Mouse (Mus musculus) limb, embryonic 13.5 days (tissue): ENCODE results near the gene Atf7ip. TPM values are rescaled to one million over a fixed set of nuclear protein-coding genes. Genes with fewer than 3 reads are reported as not detected.

Experiments
- ATAC-seq: fragments of 200-750 bp; cut with Nextera tagmentation; 2 replicates; pipeline ENCODE4 v1.8.0; 2017; ENCODE audit warnings: low read depth, moderate number of reproducible peaks, moderate TSS enrichment; ENCODE audit not compliant: low FRiP score
- H3K27ac ChIP-seq: fragments of 300-500 bp; sonication (generic); 2 replicates; pipeline ENCODE4 v1.5.1; 2015; ENCODE audit warnings: inconsistent platforms, mild to moderate bottlenecking, moderate library complexity
- H3K27me3 ChIP-seq: fragments of 300-500 bp; sonication (generic); 2 replicates; pipeline ENCODE4 v1.6.1; 2015; ENCODE audit warnings: mild to moderate bottlenecking, inconsistent platforms
- H3K36me3 ChIP-seq: fragments of 300-500 bp; sonication (generic); 2 replicates; pipeline ENCODE4 v1.6.1; 2015; ENCODE audit warnings: inconsistent platforms, mild to moderate bottlenecking, moderate library complexity
- H3K4me1 ChIP-seq: fragments of 300-500 bp; sonication (generic); 2 replicates; pipeline ENCODE4 v1.6.1; 2015; ENCODE audit warnings: inconsistent platforms
- H3K4me2 ChIP-seq: fragments of 300-500 bp; sonication (generic); replicated peaks from 2 replicates; pipeline ENCODE4 v1.6.1; 2015; ENCODE audit warnings: inconsistent platforms, mild to moderate bottlenecking, moderate library complexity
- H3K4me3 ChIP-seq: fragments of 300-500 bp; sonication (generic); 2 replicates; pipeline ENCODE4 v1.5.1; 2015; ENCODE audit warnings: moderate library complexity, mild to moderate bottlenecking, inconsistent platforms
- H3K9ac ChIP-seq: fragments of 300-500 bp; sonication (generic); 2 replicates; pipeline ENCODE4 v1.6.1; 2015; ENCODE audit warnings: mild to moderate bottlenecking, inconsistent platforms
- H3K9me3 ChIP-seq: fragments of 300-500 bp; sonication (generic); 2 replicates; pipeline ENCODE4 v1.6.1; 2016; ENCODE audit warnings: inconsistent platforms
- WGBS: fragments of 180-500 bp; shearing (Covaris S2); methylation state at CpG from one replicate; pipeline ENCODE4 v1.1.7; 2015; 5-methylcytosine and 5-hydroxymethylcytosine counted together
- polyA plus RNA-seq: library from polyadenylated mRNA; unstranded; fragments of >200 nt; fragmentation: Nextera tagmentation; extraction: Ambion mirVana; gene quantifications from 2 replicates; pipeline ENCODE4 v1.2.1, GENCODE M21; 2015

Gene Atf7ip
- polyA plus RNA-seq, 1 experiment from 2014 or later = 40.4 TPM

DNA sequence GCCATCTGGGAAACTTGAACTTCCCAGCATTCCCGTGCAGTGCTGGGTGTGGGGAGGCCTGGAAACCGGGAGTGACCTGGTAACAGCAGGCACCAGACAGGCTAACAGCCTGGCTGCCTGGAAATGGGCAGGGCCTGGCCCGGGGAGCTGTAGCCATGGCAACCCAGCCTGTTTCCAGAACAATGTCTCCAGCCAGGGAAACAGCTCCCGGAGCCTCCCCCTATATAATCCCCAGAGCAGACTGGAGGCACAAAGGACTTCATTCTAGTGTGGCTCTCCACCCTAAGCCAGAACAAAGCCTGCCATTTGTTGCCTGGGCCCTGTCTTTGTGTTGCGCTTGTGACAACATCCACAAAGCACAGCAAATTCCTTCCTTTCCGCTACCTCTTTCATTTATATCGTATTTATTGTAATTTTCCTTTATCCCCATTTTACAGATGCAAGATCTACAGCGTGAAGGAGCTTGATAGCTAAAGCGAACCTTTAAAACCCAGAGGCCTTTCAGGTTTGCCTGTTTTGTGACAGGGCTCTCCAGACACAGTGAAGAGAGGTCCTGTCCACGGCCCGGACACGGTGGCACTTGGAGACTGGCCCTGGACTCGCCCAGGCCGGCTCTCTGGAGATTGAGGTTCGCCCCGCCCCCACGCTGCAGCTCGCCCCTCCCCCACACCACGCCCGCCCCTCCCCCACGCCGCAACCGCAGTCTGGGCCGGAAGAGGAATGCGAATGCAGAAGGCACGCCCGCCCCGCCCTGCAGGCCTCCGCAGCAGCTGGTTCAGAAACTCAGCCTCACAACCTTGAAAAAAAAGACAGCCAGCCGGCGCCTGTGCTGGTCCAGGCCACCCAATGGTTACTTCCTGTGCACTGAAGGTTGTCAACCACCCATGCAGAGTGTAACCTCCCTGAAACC is 35.4 kb upstream of the Atf7ip start:
- Histone ChIP-seq H3K27ac (peak overlapping the region; percentile 96), H3K4me1 (peaks cover 47% of the 10 kb centered on the region), H3K27me3 (no peaks in the 10 kb centered on the region), H3K9ac (no peak overlapping the region), H3K4me3 (no peak overlapping the region), H3K4me2 (peak overlapping the region; percentile 23; the same call in 1 of the 2 replicates), H3K36me3 (no peaks in the 10 kb centered on the region), H3K9me3 (no peaks in the 10 kb centered on the region)
- ATAC-seq = peak; percentile 42
- 6% methylated on average over 31 of the region's 31 CpGs for WGBS

DNA sequence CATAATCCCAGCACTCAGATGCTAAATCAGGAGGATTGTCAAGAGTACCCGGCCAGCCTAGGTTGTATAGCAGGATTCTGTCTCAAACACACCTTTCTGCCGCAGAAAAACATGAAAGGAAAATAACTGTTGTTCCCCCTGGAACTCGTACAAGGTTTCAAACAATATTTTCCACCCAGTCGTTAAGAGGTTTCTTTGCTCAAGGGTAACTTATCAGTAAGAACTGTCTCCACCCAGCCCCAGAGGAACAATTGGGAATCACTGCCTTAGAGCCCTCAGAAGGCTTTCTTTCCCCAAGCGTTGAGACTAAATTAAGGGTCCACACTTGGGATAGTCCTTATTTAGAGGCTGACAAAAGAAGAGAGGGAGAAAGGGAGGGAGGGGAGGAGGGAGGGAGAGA is 34.4 kb upstream of the Atf7ip start:
- WGBS = 30% methylated on average over 5 of the region's 5 CpGs
- ATAC-seq = no peak
- H3K4me2 ChIP-seq = no peak overlapping the region
- H3K27ac ChIP-seq = peak overlapping the region; percentile 96
- H3K4me3 ChIP-seq = no peak overlapping the region
- H3K9ac ChIP-seq = no peak overlapping the region
- H3K4me1 ChIP-seq = peaks cover 42% of the 10 kb centered on the region
- no peaks in the 10 kb centered on the region for H3K9me3 ChIP-seq
- H3K36me3 ChIP-seq = no peaks in the 10 kb centered on the region
- no peaks in the 10 kb centered on the region for H3K27me3 ChIP-seq

DNA sequence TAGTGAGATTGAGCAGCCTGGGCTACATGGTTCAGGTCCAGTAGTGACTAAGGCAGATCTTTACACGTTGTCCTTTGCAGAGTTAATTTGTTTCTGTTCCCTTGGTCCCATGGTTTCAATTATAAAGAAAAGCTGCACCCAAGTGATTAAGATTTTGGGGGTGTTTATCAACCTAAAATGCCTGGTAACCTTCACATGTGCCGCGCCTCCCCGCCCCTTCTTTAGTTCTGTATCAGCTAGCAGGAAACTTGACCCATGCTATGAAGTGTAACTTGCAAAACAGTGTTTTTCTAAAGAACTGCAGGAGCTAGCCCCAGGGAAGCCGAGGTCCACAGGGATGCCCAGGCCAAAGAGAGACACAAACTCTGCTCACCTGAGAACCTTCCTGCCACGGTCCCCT is 33.2 kb upstream of the Atf7ip start:
- Histone ChIP-seq H3K36me3 (no peaks in the 10 kb centered on the region), H3K9me3 (no peaks in the 10 kb centered on the region), H3K27ac (no peak overlapping the region), H3K4me3 (no peak overlapping the region), H3K4me2 (no peak overlapping the region), H3K4me1 (peaks cover 38% of the 10 kb centered on the region), H3K9ac (no peak overlapping the region), H3K27me3 (no peaks in the 10 kb centered on the region)
- WGBS = 67% methylated on average over 6 of the region's 6 CpGs
- ATAC-seq = no peak

DNA sequence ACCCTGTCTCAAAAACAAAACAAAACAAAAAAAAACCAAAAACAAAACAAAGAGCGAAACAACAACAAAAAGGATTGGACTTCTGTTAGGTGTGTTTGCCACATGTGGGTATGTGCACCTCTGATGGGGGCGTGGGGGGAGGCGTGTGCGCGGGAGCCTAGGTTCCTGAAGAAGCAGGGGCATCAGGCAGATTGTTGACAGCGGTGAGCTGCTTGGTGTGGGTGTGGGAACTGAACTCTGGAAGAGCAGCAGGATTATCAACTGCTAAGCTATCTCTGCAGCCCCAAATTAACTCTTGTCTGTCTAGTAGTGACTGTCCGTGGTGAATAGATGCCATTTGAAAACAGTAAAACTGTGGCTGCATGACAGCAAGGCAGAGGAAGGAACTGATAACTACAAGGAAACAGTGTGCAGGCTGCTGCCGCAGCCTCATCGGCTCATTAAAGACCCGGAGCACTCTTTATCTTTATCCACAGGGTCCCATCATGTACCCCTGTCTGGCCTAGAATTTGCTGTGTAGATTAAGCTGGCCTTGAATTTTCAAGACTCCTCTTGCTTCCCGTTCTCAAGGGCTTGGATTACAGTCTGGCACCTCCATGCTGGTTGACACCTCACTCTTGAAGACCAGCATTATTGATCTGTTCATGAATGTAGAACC is 32.4 kb upstream of the Atf7ip start:
- no peaks in the 10 kb centered on the region for H3K36me3 ChIP-seq
- H3K9ac ChIP-seq = no peak overlapping the region
- H3K4me2 ChIP-seq = no peak overlapping the region
- H3K27me3 ChIP-seq = no peaks in the 10 kb centered on the region
- ATAC-seq = no peak
- H3K4me3 ChIP-seq = no peak overlapping the region
- peaks cover 36% of the 10 kb centered on the region for H3K4me1 ChIP-seq
- no peak overlapping the region for H3K27ac ChIP-seq
- H3K9me3 ChIP-seq = no peaks in the 10 kb centered on the region
- 77% methylated on average over 11 of the region's 11 CpGs for WGBS

DNA sequence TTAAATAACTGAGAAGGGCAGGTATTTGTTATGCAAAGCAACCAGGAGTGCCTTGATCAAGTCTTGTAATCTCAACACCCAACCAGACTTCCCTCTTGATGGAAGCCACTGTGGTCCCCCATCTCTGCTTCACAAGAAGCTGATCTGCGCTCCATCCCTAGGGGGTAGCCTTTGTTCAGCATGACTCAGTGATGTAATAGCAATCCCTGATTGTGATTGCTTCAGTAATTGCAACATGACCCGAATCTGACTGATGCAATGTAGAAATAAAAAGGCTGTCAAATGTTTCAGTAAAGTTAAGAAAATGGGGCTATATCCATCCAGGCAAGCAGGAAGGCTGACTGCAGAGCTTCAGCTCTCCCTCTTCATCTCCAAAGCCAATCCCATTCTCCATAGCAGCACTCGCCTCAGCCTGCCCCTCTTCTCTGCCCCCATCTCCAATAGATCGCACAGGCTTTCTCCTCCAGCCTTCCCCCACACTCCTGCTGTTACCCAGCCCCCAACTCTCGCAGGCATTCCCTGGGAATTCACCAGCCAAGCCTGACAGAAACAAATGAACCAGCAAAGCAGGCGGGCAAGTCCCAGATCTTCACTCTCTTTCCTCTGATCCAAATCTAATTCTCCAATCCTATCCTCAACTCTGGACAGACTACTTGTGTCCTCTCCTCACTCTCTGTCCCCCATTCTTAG is 30.7 kb upstream of the Atf7ip start:
- no peak overlapping the region for H3K27ac ChIP-seq
- 38% methylated on average over 6 of the region's 6 CpGs for WGBS
- H3K4me3 ChIP-seq = no peak overlapping the region
- no peak for ATAC-seq
- H3K9me3 ChIP-seq = no peaks in the 10 kb centered on the region
- no peaks in the 10 kb centered on the region for H3K36me3 ChIP-seq
- H3K4me2 ChIP-seq = no peak overlapping the region
- peaks cover 22% of the 10 kb centered on the region for H3K4me1 ChIP-seq
- H3K27me3 ChIP-seq = no peaks in the 10 kb centered on the region
- no peak overlapping the region for H3K9ac ChIP-seq

DNA sequence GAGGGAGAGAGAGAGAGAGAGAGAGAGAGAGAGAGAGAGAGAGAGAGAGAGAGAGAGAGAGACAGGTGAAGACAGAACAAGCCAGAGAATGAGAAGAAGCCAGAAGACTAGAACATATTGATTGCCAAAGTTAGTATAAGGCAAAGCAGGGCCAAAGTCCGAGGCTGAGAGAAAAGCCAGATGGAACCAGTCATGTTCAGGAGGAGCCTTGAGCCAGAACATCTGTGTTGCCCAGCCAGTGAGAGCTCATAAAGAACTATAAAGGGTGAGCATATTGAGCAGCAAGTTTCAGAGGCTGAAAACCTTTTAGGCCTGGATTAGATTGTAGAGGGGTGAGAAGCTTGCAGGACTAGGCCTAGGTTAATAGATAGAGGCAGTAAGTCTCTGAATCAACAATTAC is 28.1 kb upstream of the Atf7ip start:
- H3K4me2 ChIP-seq = no peak overlapping the region
- no peak for ATAC-seq
- no peak overlapping the region for H3K9ac ChIP-seq
- 35% methylated on average over 1 of the region's 1 CpGs for WGBS
- H3K36me3 ChIP-seq = no peaks in the 10 kb centered on the region
- H3K9me3 ChIP-seq = peaks cover 10% of the 10 kb centered on the region
- H3K4me1 ChIP-seq = peaks cover 8% of the 10 kb centered on the region
- H3K4me3 ChIP-seq = no peak overlapping the region
- no peaks in the 10 kb centered on the region for H3K27me3 ChIP-seq
- H3K27ac ChIP-seq = no peak overlapping the region

DNA sequence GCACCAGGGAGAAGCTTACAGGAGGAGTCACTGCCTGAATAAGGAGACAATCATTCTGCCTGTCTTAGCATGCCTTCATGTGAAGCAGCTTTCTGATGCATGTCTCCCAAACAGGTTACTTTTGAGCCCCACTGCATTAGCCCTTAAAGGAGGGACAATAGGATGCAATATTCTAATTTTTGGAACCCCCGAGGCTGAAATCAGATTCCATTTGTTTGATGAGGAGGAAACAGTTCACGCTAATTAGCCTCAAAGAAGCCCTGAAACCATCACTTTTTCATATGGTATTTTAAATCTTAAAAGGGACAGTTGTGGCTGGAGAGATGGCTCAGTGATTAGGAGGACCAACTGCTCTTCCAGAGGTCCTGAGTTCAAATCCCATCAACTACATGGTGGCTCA is 22.4 kb upstream of the Atf7ip start:
- H3K9me3 ChIP-seq = peaks cover 14% of the 10 kb centered on the region
- H3K27ac ChIP-seq = no peak overlapping the region
- no peak overlapping the region for H3K9ac ChIP-seq
- no peaks in the 10 kb centered on the region for H3K36me3 ChIP-seq
- H3K4me1 ChIP-seq = no peaks in the 10 kb centered on the region
- 83% methylated on average over 2 of the region's 2 CpGs for WGBS
- no peaks in the 10 kb centered on the region for H3K27me3 ChIP-seq
- no peak for ATAC-seq
- H3K4me3 ChIP-seq = no peak overlapping the region
- H3K4me2 ChIP-seq = no peak overlapping the region

DNA sequence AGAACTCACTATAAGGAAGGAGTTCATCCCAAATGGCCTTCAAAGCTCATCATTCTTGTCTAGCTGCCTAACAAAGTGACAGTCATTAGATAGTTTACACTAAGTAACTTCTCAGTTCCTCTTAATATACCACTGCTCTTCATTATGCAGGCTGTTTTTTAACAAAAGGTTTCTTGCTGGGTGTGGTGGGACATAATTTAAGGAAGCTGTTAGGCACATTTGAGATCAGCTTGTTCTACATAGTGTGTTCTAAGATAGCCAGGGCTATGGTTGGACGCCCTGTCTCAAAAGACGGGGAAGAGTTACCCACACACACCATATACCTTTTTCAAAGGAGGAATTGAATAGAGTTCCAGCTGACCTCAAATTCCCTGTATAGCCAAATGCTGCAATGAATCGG is 21.9 kb upstream of the Atf7ip start:
- WGBS = 88% methylated on average over 3 of the region's 3 CpGs
- ATAC-seq = no peak
- H3K4me3 ChIP-seq = no peak overlapping the region
- H3K4me2 ChIP-seq = no peak overlapping the region
- H3K4me1 ChIP-seq = no peaks in the 10 kb centered on the region
- H3K9me3 ChIP-seq = peaks cover 14% of the 10 kb centered on the region
- no peak overlapping the region for H3K27ac ChIP-seq
- no peak overlapping the region for H3K9ac ChIP-seq
- no peaks in the 10 kb centered on the region for H3K27me3 ChIP-seq
- no peaks in the 10 kb centered on the region for H3K36me3 ChIP-seq

DNA sequence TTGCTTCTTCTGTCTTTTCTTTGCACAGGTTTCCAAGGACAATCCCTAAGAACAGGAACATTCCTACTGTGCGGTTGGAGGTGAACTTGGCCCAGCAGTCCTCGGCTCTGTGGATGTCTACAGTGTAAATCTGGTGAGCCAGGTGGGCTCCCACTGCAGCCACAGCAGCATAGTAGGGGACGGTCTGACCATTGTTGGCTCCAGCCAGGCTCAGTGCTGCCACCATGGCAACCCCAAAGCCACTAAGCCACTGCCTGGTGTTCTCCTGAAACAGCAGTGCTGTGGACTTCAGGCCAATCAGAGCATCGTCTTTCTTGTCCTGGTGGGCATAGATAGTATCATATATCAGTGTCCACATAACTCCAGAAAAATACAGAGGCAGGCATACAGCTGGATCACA is 19.8 kb upstream of the Atf7ip start:
- H3K9ac ChIP-seq = no peak overlapping the region
- no peaks in the 10 kb centered on the region for H3K4me1 ChIP-seq
- no peaks in the 10 kb centered on the region for H3K36me3 ChIP-seq
- H3K27ac ChIP-seq = no peak overlapping the region
- no peak overlapping the region for H3K4me3 ChIP-seq
- 74% methylated on average over 4 of the region's 4 CpGs for WGBS
- peaks cover 10% of the 10 kb centered on the region for H3K9me3 ChIP-seq
- H3K27me3 ChIP-seq = no peaks in the 10 kb centered on the region
- no peak for ATAC-seq
- no peak overlapping the region for H3K4me2 ChIP-seq

DNA sequence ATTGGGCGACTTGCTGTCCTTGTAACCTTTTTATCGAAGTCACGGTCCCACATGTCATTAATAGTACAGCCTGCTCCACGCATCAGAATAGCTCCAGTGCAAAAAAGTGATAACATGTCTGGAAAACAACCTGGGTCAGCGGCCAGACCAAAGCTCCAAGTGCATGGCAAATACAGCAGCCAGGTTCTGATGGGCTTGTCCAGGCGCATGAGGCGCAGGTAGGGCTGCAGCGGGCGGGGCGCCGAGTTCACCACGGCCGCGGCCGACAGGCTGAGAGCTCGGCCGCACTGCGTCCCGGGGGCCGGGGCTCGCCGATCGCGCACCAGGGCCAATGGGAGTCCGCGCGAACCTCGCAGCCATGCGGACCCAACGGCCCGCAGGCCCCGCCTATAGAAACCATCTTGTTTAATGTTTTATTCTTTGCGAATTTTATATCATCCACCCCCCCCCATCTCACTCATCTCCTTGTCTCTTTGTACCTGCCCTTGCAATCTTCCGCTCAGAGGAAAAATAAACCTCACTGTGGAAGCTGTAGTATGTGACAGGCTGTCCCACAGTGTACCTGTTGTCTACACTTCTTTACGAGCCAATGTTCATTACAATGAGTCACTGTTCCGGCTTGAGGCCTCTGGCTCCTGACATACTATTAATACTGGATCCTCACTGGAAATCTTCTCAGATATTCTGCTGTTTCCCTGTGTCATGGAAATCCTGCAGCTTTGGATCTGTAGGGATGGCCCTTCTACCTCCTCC is 19.0 kb upstream of the Atf7ip start:
- 49% methylated on average over 36 of the region's 36 CpGs for WGBS
- Histone ChIP-seq H3K4me1 (no peaks in the 10 kb centered on the region), H3K9me3 (peaks cover 7% of the 10 kb centered on the region; the same call in 1 of the 2 replicates), H3K27me3 (no peaks in the 10 kb centered on the region), H3K4me3 (peak overlapping the region; percentile 12; the same call in 1 of the 2 replicates), H3K36me3 (no peaks in the 10 kb centered on the region), H3K9ac (0 out of 2 replicates have a peak overlapping the region, but pooled peaks have one; percentile 25), H3K27ac (no peak overlapping the region), H3K4me2 (peak overlapping the region; percentile 56)
- peak; percentile 11; the same call in 1 of the 2 replicates for ATAC-seq

DNA sequence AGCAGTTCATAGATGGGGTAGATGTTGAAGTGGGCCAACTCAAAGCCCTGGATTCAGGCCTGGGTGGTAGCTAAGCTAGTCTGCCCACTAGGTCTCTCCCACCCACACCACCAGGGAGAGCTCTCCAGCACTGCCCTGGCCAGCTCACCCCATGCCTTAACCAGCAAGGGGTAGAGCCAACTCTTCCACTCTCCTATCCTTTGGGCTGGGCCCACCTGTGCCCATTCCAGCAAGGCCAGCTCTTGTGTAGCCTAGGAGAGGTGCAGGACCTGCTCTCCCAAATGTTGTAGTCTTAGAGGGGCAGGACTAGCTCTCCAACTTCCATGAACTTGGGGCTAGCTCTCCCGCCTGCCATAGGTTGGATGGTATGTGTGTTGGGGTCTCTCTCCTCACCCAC is 18.4 kb upstream of the Atf7ip start:
- peaks cover 4% of the 10 kb centered on the region; the same call in 1 of the 2 replicates for H3K9me3 ChIP-seq
- H3K4me2 ChIP-seq = no peak overlapping the region
- H3K27ac ChIP-seq = no peak overlapping the region
- H3K4me1 ChIP-seq = no peaks in the 10 kb centered on the region
- H3K27me3 ChIP-seq = no peaks in the 10 kb centered on the region
- H3K4me3 ChIP-seq = no peak overlapping the region
- WGBS = 100% methylated on average over 1 of the region's 1 CpGs
- no peak for ATAC-seq
- no peak overlapping the region for H3K9ac ChIP-seq
- H3K36me3 ChIP-seq = no peaks in the 10 kb centered on the region
